Mouse (Mus musculus) neural tube, embryonic 13.5 days (tissue): ENCODE measurements around the gene Ifit1. TPM values are rescaled to one million over a fixed set of nuclear protein-coding genes. Genes with fewer than 3 reads are reported as not detected.

Experiments
- ATAC-seq: fragments of 200-750 bp; cut with Nextera tagmentation; 2 replicates; pipeline ENCODE4 v1.8.0; 2017; ENCODE audit warnings: low read depth, mild to moderate bottlenecking, moderate TSS enrichment, moderate library complexity
- H3K27ac ChIP-seq: fragments of 300-500 bp; sonication (generic); replicated peaks from 2 replicates; pipeline ENCODE4 v1.5.1; 2015; ENCODE audit warnings: moderate library complexity, mild to moderate bottlenecking, inconsistent platforms
- H3K27me3 ChIP-seq: fragments of 300-500 bp; sonication (generic); 2 replicates; pipeline ENCODE4 v1.6.1; 2015; ENCODE audit warnings: mild to moderate bottlenecking, inconsistent platforms
- H3K36me3 ChIP-seq: fragments of 300-500 bp; sonication (generic); 2 replicates; pipeline ENCODE4 v1.6.1; 2015; ENCODE audit warnings: mild to moderate bottlenecking, inconsistent platforms
- H3K4me1 ChIP-seq: fragments of 300-500 bp; sonication (generic); replicated peaks from 2 replicates; pipeline ENCODE4 v1.6.1; 2015; ENCODE audit warnings: inconsistent platforms
- H3K4me2 ChIP-seq: fragments of 300-500 bp; sonication (generic); 2 replicates; pipeline ENCODE4 v1.6.1; 2015; ENCODE audit warnings: inconsistent platforms, mild to moderate bottlenecking, moderate library complexity
- H3K4me3 ChIP-seq: fragments of 300-500 bp; sonication (generic); 2 replicates; pipeline ENCODE4 v1.5.1; 2015; ENCODE audit warnings: mild to moderate bottlenecking, inconsistent platforms
- H3K9ac ChIP-seq: fragments of 300-500 bp; sonication (generic); 2 replicates; pipeline ENCODE4 v1.6.1; 2015; ENCODE audit warnings: moderate library complexity, mild to moderate bottlenecking, inconsistent platforms
- H3K9me3 ChIP-seq: fragments of 300-500 bp; sonication (generic); 2 replicates; pipeline ENCODE4 v1.6.1; 2016; ENCODE audit warnings: inconsistent platforms
- WGBS: fragments of 180-500 bp; shearing (Covaris S2); methylation state at CpG from one replicate; pipeline ENCODE4 v1.1.7; 2015; 5-methylcytosine and 5-hydroxymethylcytosine counted together
- polyA plus RNA-seq: library from polyadenylated mRNA; unstranded; fragments of >200 nt; fragmentation: Nextera tagmentation; extraction: Ambion mirVana; gene quantifications from 2 replicates; pipeline ENCODE4 v1.2.1, GENCODE M21; 2015

Ifit1 gene
- polyA plus RNA-seq, 1 experiment from 2014 or later: 0.75 TPM

DNA sequence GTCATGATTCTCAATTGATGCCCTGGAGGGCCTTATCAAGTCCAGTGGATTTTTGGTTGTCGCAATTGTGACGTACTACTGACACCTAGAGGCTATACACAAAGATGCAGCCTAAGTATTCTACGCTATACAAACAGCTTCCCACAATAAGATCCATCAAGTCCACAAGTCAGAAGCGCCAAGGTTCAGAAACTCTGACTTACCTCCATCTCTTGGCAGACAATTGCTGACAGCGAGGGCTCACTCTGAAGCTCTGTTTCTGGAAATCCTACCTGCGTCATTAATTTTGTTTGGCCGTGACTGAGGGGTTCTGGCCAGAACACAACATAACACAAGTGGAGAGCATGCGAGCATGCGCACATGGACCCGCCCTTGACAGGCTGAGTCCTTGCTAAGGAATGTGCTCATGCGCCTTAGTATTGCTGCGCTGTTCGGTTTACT lies 21.4 kb downstream of the Ifit1 start:
- no peaks in the 10 kb centered on the region for H3K27me3 ChIP-seq
- no peaks in the 10 kb centered on the region for H3K36me3 ChIP-seq
- H3K4me3 ChIP-seq: peak overlapping the region; percentile 38
- 20% methylated on average over 13 of the region's 13 CpGs for WGBS
- H3K4me1 ChIP-seq: 0 out of 2 replicates have a peak, but pooled peaks cover 5% of the 10 kb centered on the region
- 0 out of 2 replicates have a peak overlapping the region, but pooled peaks have one; percentile 38 for H3K9ac ChIP-seq
- peak overlapping the region; percentile 54 for H3K4me2 ChIP-seq
- peak; percentile 97 for ATAC-seq
- H3K27ac ChIP-seq: no peak overlapping the region
- no peaks in the 10 kb centered on the region for H3K9me3 ChIP-seq

DNA sequence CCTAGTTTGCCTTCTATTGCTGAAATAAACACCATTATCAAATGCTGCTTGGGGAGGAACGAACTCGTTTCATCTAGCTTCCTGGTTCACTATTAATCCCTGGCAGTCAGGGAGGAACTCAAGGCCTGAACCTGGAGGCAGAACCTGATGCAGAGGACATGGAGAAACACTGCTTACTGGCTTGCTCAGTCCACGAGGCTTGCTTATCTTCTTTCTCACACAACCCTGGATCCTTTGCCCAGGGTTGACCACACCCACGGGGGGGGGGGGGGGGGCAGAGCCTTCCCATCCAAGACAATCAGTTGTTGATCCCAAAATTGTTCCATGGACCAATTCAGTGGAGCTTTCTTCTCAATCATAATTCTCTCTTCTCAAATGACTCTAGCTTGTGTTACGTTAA lies 22.1 kb downstream of the Ifit1 start:
- ATAC-seq: no peak
- no peak overlapping the region for H3K9ac ChIP-seq
- peak overlapping the region; percentile 54; the same call in 1 of the 2 replicates for H3K4me2 ChIP-seq
- H3K27ac ChIP-seq: no peak overlapping the region
- WGBS: 60% methylated on average over 5 of the region's 5 CpGs
- no peaks in the 10 kb centered on the region for H3K36me3 ChIP-seq
- H3K9me3 ChIP-seq: no peaks in the 10 kb centered on the region
- no peak overlapping the region for H3K4me3 ChIP-seq
- no peaks in the 10 kb centered on the region for H3K27me3 ChIP-seq
- 0 out of 2 replicates have a peak, but pooled peaks cover 5% of the 10 kb centered on the region for H3K4me1 ChIP-seq

DNA sequence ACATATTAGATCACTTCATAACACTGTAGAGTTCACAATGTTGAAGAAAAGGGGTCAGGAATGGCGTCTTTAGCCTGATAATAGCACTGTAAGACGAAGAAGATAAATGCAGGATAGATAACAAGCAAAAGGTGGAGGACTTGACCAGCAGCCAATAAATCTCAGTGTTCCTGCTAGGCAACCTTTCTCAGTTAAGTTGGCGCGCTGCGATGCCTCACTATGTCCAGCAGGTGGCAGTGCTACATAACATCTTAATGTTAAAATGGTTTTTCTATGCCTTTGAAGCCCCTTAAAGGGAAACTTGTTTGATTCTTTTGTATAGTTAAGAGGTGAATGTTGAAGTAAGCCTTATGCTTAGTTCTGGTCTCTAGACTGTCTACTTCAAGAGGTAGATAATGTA lies 25.5 kb downstream of the Ifit1 start:
- WGBS: under 1% methylated on average over 5 of the region's 5 CpGs

DNA sequence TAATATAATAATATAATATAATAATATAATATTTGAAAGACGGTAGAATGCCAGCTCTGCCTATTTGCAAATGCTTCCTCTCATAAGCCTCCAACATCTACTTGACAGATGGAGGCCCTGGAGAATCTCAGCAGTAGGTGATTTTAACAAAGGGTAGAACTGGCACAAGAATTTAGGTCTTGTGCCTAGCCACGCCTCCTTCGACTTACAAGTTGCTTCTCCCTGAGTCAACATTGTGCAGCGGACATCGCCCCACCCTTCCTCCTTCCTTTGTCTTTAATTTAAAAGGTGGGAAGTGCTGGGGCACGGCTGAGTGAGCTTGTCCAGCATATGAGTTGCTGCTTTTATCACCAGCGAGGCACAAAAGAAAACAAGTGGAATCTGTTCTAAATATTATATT lies 32.8 kb downstream of the Ifit1 start:
- ATAC-seq: no peak
- Histone ChIP-seq H3K4me2 (no peak overlapping the region), H3K4me3 (no peak overlapping the region), H3K9me3 (no peaks in the 10 kb centered on the region), H3K27me3 (no peaks in the 10 kb centered on the region), H3K27ac (no peak overlapping the region), H3K36me3 (no peaks in the 10 kb centered on the region), H3K9ac (no peak overlapping the region), H3K4me1 (no peaks in the 10 kb centered on the region)
- WGBS: 68% methylated on average over 7 of the region's 7 CpGs

More for the DNA sequence above, 25.5 kb downstream of the Ifit1 start:
- no peaks in the 10 kb centered on the region for H3K9me3 ChIP-seq
- ATAC-seq: no peak
- H3K4me1 ChIP-seq: 0 out of 2 replicates have a peak, but pooled peaks cover 5% of the 10 kb centered on the region
- H3K27ac ChIP-seq: no peak overlapping the region
- H3K4me3 ChIP-seq: no peak overlapping the region
- no peaks in the 10 kb centered on the region for H3K27me3 ChIP-seq
- no peak overlapping the region for H3K9ac ChIP-seq
- H3K36me3 ChIP-seq: no peaks in the 10 kb centered on the region
- H3K4me2 ChIP-seq: no peak overlapping the region

DNA sequence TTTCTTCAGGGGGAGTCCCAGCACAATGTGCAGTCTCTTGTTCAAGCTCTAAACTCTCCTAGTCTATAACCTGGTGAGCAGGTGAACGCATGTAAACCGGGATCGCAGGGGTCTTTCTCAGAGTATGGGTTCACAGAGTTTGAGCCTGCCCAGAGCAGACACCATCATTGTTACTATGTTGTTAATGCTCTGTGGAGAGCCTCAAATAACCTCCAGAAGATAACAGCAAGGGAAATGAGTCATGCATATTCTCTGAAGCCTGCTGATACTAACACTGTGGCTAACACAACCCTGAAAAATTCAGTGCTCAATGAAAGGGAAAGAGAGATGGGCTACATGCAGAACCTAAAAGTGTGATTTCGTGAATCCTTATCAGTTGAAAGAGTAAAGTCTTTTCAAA lies 37.8 kb downstream of the Ifit1 start:
- Histone ChIP-seq H3K27ac (no peak overlapping the region), H3K36me3 (no peaks in the 10 kb centered on the region), H3K4me1 (no peaks in the 10 kb centered on the region), H3K9ac (no peak overlapping the region), H3K27me3 (no peaks in the 10 kb centered on the region), H3K4me3 (no peak overlapping the region), H3K9me3 (no peaks in the 10 kb centered on the region), H3K4me2 (no peak overlapping the region)
- no peak for ATAC-seq
- WGBS: 94% methylated on average over 4 of the region's 4 CpGs

DNA sequence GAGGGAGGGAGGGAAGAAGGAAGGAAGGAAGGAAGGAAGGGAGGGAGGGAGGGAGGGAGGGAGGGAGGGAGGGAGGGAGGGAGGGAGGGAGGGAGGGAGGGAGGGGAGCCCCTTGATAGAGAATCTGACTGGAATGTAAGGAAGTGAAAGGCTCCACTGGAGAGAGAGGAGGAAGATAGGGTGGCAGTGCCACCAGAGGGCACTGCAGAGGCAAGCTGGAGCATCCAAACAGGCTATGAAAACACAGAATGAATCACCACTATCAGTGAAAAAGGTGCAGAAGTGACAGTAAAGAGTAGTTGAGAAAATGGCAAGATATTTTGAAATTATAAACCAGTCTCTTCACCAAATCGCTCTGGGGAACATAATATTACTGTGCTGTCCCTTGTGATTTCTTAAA lies 44.2 kb downstream of the Ifit1 start:
- Histone ChIP-seq H3K27ac (no peak overlapping the region), H3K4me1 (no peaks in the 10 kb centered on the region), H3K9me3 (no peaks in the 10 kb centered on the region), H3K4me3 (no peak overlapping the region), H3K9ac (no peak overlapping the region), H3K4me2 (no peak overlapping the region), H3K36me3 (no peaks in the 10 kb centered on the region), H3K27me3 (no peaks in the 10 kb centered on the region)
- WGBS: 71% methylated on average over 1 of the region's 1 CpGs
- no peak for ATAC-seq

DNA sequence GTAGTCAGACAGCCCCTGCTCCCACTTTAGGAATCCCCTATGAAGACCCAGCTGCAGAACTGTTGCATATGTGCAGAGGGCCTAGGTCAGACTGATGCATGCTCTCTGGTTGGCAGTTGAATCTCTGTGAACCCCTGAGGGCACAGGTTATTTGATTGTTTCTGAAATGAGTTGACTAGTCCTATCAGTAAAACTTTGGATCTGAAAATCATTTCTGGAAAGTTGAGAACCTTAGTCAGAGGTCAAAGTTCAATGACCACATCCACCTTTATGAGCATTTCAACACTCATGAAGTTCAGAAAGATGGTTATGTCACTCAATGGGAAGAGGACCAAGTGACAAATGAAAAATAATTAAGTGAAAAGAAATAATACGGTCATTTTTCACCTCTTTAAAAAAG lies 44.9 kb downstream of the Ifit1 start:
- no peaks in the 10 kb centered on the region for H3K27me3 ChIP-seq
- H3K9ac ChIP-seq: no peak overlapping the region
- no peaks in the 10 kb centered on the region for H3K4me1 ChIP-seq
- H3K36me3 ChIP-seq: no peaks in the 10 kb centered on the region
- ATAC-seq: no peak
- no peaks in the 10 kb centered on the region for H3K9me3 ChIP-seq
- 98% methylated on average over 1 of the region's 1 CpGs for WGBS
- no peak overlapping the region for H3K4me2 ChIP-seq
- H3K27ac ChIP-seq: no peak overlapping the region
- no peak overlapping the region for H3K4me3 ChIP-seq

DNA sequence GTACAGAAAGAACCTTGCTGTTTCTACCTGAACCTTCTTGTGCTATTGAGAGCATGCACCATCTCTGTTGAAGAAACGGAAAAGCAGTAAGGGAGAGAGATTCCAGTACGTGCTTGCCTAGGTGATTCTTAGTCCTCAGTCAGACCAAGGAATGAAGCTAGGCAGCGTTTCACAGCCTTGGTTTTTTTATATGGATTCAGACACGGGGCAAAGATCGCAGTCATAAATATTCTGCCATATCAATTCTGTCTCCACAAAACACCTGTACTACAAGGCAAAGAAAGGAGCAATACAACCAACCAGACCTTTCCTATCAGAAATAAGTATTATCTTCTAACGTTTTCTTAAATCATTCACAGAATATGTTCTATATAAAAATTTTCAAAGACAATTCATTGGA lies 50.7 kb downstream of the Ifit1 start:
- ATAC-seq: no peak
- no peaks in the 10 kb centered on the region for H3K36me3 ChIP-seq
- no peaks in the 10 kb centered on the region for H3K27me3 ChIP-seq
- no peak overlapping the region for H3K9ac ChIP-seq
- H3K9me3 ChIP-seq: no peaks in the 10 kb centered on the region
- H3K4me2 ChIP-seq: no peak overlapping the region
- no peak overlapping the region for H3K4me3 ChIP-seq
- no peak overlapping the region for H3K27ac ChIP-seq
- 87% methylated on average over 6 of the region's 6 CpGs for WGBS
- no peaks in the 10 kb centered on the region for H3K4me1 ChIP-seq

DNA sequence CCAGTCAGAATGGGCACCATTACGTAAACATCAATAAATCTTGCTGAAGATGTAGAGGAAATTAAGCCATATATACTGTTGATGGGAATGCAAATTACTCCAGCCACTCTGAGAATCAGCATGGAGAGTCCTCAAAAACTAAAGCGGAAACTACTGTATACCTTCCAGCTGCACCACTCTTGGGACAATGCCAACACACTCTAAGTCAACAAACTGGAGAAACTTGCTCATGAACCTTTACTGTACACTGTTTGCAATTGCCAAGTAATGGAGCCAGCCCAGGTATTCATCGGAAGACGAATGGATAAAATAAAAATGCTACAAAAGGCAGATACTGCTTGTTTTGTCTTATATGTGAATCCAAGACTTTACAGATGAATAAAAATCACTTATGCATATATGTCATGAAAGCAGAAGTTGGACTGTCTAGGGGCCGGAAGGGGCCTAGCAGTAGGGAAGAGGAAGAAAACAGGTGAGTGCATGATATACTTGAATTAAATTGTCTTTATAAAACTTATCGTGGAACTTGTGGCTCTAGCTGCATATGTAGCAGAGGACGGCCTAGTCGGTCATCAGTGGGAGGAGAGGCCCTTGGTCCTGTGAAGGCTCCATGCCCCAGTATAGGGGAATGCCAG lies 55.8 kb downstream of the Ifit1 start:
- no peak overlapping the region for H3K4me2 ChIP-seq
- H3K36me3 ChIP-seq: no peaks in the 10 kb centered on the region
- ATAC-seq: no peak
- H3K27ac ChIP-seq: no peak overlapping the region
- H3K9me3 ChIP-seq: no peaks in the 10 kb centered on the region
- no peak overlapping the region for H3K4me3 ChIP-seq
- no peak overlapping the region for H3K9ac ChIP-seq
- H3K27me3 ChIP-seq: no peaks in the 10 kb centered on the region
- WGBS: 94% methylated on average over 8 of the region's 8 CpGs
- H3K4me1 ChIP-seq: no peaks in the 10 kb centered on the region

DNA sequence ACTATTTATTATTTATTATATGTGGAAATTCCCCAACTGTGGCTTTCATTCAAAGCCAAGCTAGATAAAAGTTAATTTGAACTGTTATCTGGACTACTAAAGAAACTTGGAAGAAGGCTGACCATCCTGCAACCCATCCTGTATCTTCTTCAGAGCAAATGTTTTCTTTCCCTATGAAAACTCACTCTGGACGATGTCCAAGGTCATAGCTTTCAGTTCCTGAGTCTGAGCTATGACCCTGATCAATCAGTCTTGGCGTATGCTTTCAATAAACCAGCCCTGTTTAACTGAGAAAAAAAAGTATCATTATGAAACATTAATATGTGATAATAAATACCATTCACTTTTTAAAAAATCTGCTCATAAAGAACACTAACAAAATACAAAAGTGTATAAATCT lies 56.8 kb downstream of the Ifit1 start:
- Histone ChIP-seq H3K4me3 (no peak overlapping the region), H3K4me1 (no peaks in the 10 kb centered on the region), H3K27me3 (no peaks in the 10 kb centered on the region), H3K9ac (no peak overlapping the region), H3K4me2 (no peak overlapping the region), H3K9me3 (no peaks in the 10 kb centered on the region), H3K36me3 (no peaks in the 10 kb centered on the region), H3K27ac (no peak overlapping the region)
- 80% methylated on average over 2 of the region's 2 CpGs for WGBS
- ATAC-seq: no peak

DNA sequence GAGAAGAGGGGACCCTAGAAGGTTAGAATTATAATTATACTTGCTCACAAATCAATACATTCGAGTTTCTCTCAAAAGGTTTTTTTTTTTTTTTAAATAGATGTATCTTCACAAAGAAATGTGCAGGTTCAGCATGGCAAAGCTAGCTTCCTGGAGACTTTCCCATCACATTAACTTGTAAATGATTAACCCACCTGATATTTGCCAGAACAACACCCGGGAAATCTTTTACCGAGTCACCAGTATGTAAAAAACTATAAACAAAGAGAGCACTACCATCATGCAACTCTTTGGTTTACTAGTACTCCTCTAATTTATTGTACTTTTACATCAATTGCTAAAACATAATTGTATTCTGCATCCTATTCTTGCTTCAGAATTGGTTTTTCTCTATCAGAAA lies 57.8 kb downstream of the Ifit1 start:
- no peaks in the 10 kb centered on the region for H3K9me3 ChIP-seq
- H3K27me3 ChIP-seq: no peaks in the 10 kb centered on the region
- no peak overlapping the region for H3K27ac ChIP-seq
- H3K9ac ChIP-seq: no peak overlapping the region
- no peak overlapping the region for H3K4me3 ChIP-seq
- H3K4me1 ChIP-seq: no peaks in the 10 kb centered on the region
- H3K4me2 ChIP-seq: no peak overlapping the region
- ATAC-seq: no peak
- no peaks in the 10 kb centered on the region for H3K36me3 ChIP-seq
- 81% methylated on average over 3 of the region's 3 CpGs for WGBS

DNA sequence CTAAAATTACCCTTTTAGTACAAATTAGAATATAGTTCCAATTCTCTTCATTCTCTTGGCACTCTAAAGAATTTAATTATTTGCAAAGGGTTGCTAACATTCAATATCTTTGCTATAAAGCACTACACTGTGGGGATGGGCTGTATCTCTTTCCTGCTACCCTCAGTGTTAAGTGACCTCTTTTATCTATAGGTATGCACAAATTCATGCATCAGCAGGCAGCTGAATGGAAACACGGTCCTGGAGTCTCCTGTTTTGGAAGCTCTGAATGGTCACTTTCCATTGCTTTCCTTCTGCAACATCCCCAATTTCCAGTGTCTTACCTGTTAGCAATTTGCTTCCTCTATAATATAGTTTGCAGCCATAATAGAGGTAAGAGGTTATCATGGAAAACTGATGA lies 58.2 kb downstream of the Ifit1 start:
- Histone ChIP-seq H3K9ac (no peak overlapping the region), H3K9me3 (no peaks in the 10 kb centered on the region), H3K4me3 (no peak overlapping the region), H3K36me3 (no peaks in the 10 kb centered on the region), H3K27ac (no peak overlapping the region), H3K4me2 (no peak overlapping the region), H3K4me1 (no peaks in the 10 kb centered on the region), H3K27me3 (no peaks in the 10 kb centered on the region)
- no peak for ATAC-seq
- 74% methylated on average over 1 of the region's 1 CpGs for WGBS

DNA sequence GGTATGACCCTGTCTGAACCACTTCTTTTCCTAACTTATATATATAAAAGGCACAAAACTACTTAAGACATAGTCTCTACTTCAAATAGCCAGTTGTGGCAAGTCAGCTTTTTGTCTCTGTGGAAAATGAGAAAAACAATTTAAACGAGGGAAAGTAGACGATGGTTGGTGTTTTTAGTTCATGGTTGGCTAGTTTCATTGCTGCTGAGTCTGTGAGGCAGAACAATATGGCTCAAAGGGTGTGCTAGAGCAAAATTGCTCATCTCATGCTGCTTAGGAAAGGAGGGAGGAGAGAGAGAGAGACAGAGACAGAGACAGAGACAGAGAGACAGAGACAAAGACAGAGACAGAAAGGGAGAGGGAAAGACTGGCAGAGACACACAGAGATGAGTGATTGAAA lies 58.6 kb downstream of the Ifit1 start:
- WGBS: 40% methylated on average over 2 of the region's 2 CpGs
- no peaks in the 10 kb centered on the region for H3K36me3 ChIP-seq
- H3K4me1 ChIP-seq: no peaks in the 10 kb centered on the region
- H3K4me3 ChIP-seq: no peak overlapping the region
- H3K4me2 ChIP-seq: no peak overlapping the region
- H3K9me3 ChIP-seq: no peaks in the 10 kb centered on the region
- H3K27ac ChIP-seq: no peak overlapping the region
- no peak for ATAC-seq
- no peak overlapping the region for H3K9ac ChIP-seq
- no peaks in the 10 kb centered on the region for H3K27me3 ChIP-seq
